ENCODE assay signal across 9 mouse cellular contexts in genomic region chr10:80998778-80999177, GRCm38 (mm10). TPM values are rescaled to one million over a fixed set of nuclear protein-coding genes. Genes with fewer than 3 reads are reported as not detected.
DNase-seq lines count a peak whose midpoint lies in the region; ATAC-seq lines count a peak whose summit lies in the region.
"Had no signal": no experiment of that assay in that cellular context is flagged by ENCODE, and none has a peak within 500 bp of the region (broad histone marks: within the 10 kb centered on the region; RNA-seq: fewer than 3 reads in every experiment).

No protein-coding gene starts in this region.

- H3K9me3 ChIP-seq in embryonic facial prominence, embryonic 10.5 days, result no peaks in the 10 kb centered on the region
- no peaks in the 10 kb centered on the region for H3K9me3 ChIP-seq in limb, embryonic 11.5 days (ENCODE audit: control insufficient read depth, low read length)
- H3K9me3 ChIP-seq in neural tube, embryonic 14.5 days (ENCODE audit: control insufficient read depth, low read length), result no peaks in the 10 kb centered on the region
- H3K9me3 ChIP-seq: embryonic facial prominence, embryonic 15.5 days had no signal

- DNase-seq in heart, adult 8-10 months (ENCODE audit: low spot score), result peak; percentile 21
- no peak for DNase-seq in heart, adult 9 months (ENCODE audit: low spot score in 2 of 2)
- peak; percentile 92 for DNase-seq in A20 (ENCODE audit: low read depth, low spot score)
- DNase-seq in T-cell, adult 2 months (ENCODE audit: low spot score), result peak; percentile 40
- peak; percentile 69 for DNase-seq in embryonic facial prominence, embryonic 10.5 days (ENCODE audit: low spot score)
- peak; percentile 74 for DNase-seq in limb, embryonic 11.5 days (ENCODE audit: low spot score)
- no peak for DNase-seq in gastrocnemius, postnatal 25 days

- no peak overlapping the region for H3K9ac ChIP-seq in limb, embryonic 11.5 days (ENCODE audit: low read length)
- no peak overlapping the region for H3K9ac ChIP-seq in neural tube, embryonic 14.5 days (replicated peaks; ENCODE audit: low read depth, low read length)
- H3K9ac ChIP-seq: embryonic facial prominence, embryonic 15.5 days had no signal

- 21% methylated on average over 12 of the region's 12 CpGs for WGBS in embryonic facial prominence, embryonic 10.5 days
- 15% methylated on average over 12 of the region's 12 CpGs for WGBS in limb, embryonic 11.5 days
- 17% methylated on average over 12 of the region's 12 CpGs for whole genome bisulfite sequencing in neural tube, embryonic 14.5 days

- H3K4me3 ChIP-seq in embryonic facial prominence, embryonic 10.5 days, result no peak overlapping the region
- no peak overlapping the region for H3K4me3 ChIP-seq in limb, embryonic 11.5 days (ENCODE audit: low read depth, low read length)
- H3K4me3 ChIP-seq in neural tube, embryonic 14.5 days (ENCODE audit: low read depth, low read length), result no peak overlapping the region
- H3K4me3 ChIP-seq: embryonic facial prominence, embryonic 15.5 days had no signal

- H3K4me1 ChIP-seq in embryonic facial prominence, embryonic 10.5 days, result peaks cover 33% of the 10 kb centered on the region
- 0 out of 2 replicates have a peak, but pooled peaks cover 6% of the 10 kb centered on the region for H3K4me1 ChIP-seq in limb, embryonic 11.5 days (ENCODE audit: control insufficient read depth, insufficient read depth, low read length)
- no peaks in the 10 kb centered on the region for H3K4me1 ChIP-seq in neural tube, embryonic 14.5 days (ENCODE audit: control insufficient read depth, insufficient read depth, low read length)

- H3K27me3 ChIP-seq in embryonic facial prominence, embryonic 10.5 days (replicated peaks; ENCODE audit: low read depth, poor library complexity, severe bottlenecking), result peaks cover 43% of the 10 kb centered on the region
- 0 out of 2 replicates have a peak, but pooled peaks cover 7% of the 10 kb centered on the region for H3K27me3 ChIP-seq in limb, embryonic 11.5 days (ENCODE audit: control insufficient read depth, insufficient read depth, low read length)
- H3K27me3 ChIP-seq in neural tube, embryonic 14.5 days (ENCODE audit: control insufficient read depth, insufficient read depth, low read length), result no peaks in the 10 kb centered on the region

- peak; percentile 16; the same call in 1 of the 2 replicates for ATAC-seq in limb, embryonic 11.5 days (ENCODE audit: insufficient number of reproducible peaks, low FRiP score, low TSS enrichment, low read depth)
- peak; percentile 30; the same call in 1 of the 2 replicates for ATAC-seq in neural tube, embryonic 14.5 days (ENCODE audit: low read depth)

- H3K36me3 ChIP-seq in embryonic facial prominence, embryonic 10.5 days (replicated peaks), result no peaks in the 10 kb centered on the region
- H3K36me3 ChIP-seq in limb, embryonic 11.5 days (ENCODE audit: control insufficient read depth, insufficient read depth, low read length), result no peaks in the 10 kb centered on the region
- H3K36me3 ChIP-seq in neural tube, embryonic 14.5 days (ENCODE audit: control insufficient read depth, insufficient read depth, low read length), result no peaks in the 10 kb centered on the region
- H3K36me3 ChIP-seq: embryonic facial prominence, embryonic 15.5 days had no signal

- H3K4me2 ChIP-seq in limb, embryonic 11.5 days (ENCODE audit: low read depth, severe bottlenecking), result no peak overlapping the region
- H3K4me2 ChIP-seq in neural tube, embryonic 14.5 days (ENCODE audit: low read depth, low read length), result no peak overlapping the region

- no peak overlapping the region for H3K27ac ChIP-seq in embryonic facial prominence, embryonic 10.5 days (replicated peaks)
- no peak overlapping the region for H3K27ac ChIP-seq in limb, embryonic 11.5 days (replicated peaks; ENCODE audit: low read depth, low read length)
- H3K27ac ChIP-seq in neural tube, embryonic 14.5 days (ENCODE audit: low read depth, low read length), result no peak overlapping the region
- H3K27ac ChIP-seq: embryonic facial prominence, embryonic 15.5 days had no signal

RNA-seq across cellular contexts. Expression of gene Gng7, which starts 16.0 kb away (rescaled TPM):
- total RNA-seq in heart, adult 8-10 months (2022), result 1 to 10 TPM; 1.0 to 1.7 (median 1.5) TPM
- polyA plus RNA-seq in embryonic facial prominence, embryonic 10.5 days (2016; fragmentation: Nextera tagmentation; extraction: Ambion mirVana), result 6.5 and 6.7 TPM in 2 replicates
- 4.6 and 4.8 TPM in 2 replicates for polyA plus RNA-seq in limb, embryonic 11.5 days (2014; fragmentation: Nextera tagmentation; extraction: Ambion mirVana)
- 20.3 and 22.7 TPM in 2 replicates for polyA plus RNA-seq in neural tube, embryonic 14.5 days (2014; fragmentation: Nextera tagmentation; extraction: Ambion mirVana)
- total RNA-seq in gastrocnemius, postnatal 25 days (2021), result 1 to 10 TPM in 1 of 2 experiments, under 1 TPM in 1; 0.61 to 1.1 TPM

RNA-seq across cellular contexts. Expression of gene Diras1, which starts 26.7 kb away (rescaled TPM):
- total RNA-seq in heart, adult 8-10 months (2022), result under 1 TPM in 1 of 4 experiments, not detected in 3; 0.44 TPM
- 1.4 and 1.9 TPM in 2 replicates for polyA plus RNA-seq in embryonic facial prominence, embryonic 10.5 days (2016; fragmentation: Nextera tagmentation; extraction: Ambion mirVana)
- 0.07 and 0.16 TPM in 2 replicates for polyA plus RNA-seq in limb, embryonic 11.5 days (2014; fragmentation: Nextera tagmentation; extraction: Ambion mirVana)
- 24.0 and 28.8 TPM in 2 replicates for polyA plus RNA-seq in neural tube, embryonic 14.5 days (2014; fragmentation: Nextera tagmentation; extraction: Ambion mirVana)
- under 1 TPM in 1 of 2 experiments, not detected in 1; 0.51 TPM for total RNA-seq in gastrocnemius, postnatal 25 days (2021)

RNA-seq across cellular contexts. Expression of gene Slc39a3, which starts 38.4 kb away (rescaled TPM):
- 10 to 100 TPM; 12.1 to 14.1 (median 12.7) TPM for total RNA-seq in heart, adult 8-10 months (2022)
- polyA plus RNA-seq in embryonic facial prominence, embryonic 10.5 days (2016; fragmentation: Nextera tagmentation; extraction: Ambion mirVana), result 14.0 and 16.9 TPM in 2 replicates
- 7.8 and 7.9 TPM in 2 replicates for polyA plus RNA-seq in limb, embryonic 11.5 days (2014; fragmentation: Nextera tagmentation; extraction: Ambion mirVana)
- polyA plus RNA-seq in neural tube, embryonic 14.5 days (2014; fragmentation: Nextera tagmentation; extraction: Ambion mirVana), result 26.7 and 34.6 TPM in 2 replicates
- 10 to 100 TPM; 13.5 to 13.9 TPM for total RNA-seq in gastrocnemius, postnatal 25 days (2021)

Comparison
In these comparisons a context has a peak if more than half of its experiments do, and no peak if none do; other contexts are left out.
1. DNase-seq: peak in heart, adult 8-10 months (single experiment), A20 (single experiment), T-cell, adult 2 months (single experiment), embryonic facial prominence, embryonic 10.5 days (single experiment) and limb, embryonic 11.5 days (single experiment); none in heart, adult 9 months (0 of 2) and gastrocnemius, postnatal 25 days (single experiment).